Mouse (Mus musculus) C2C12 (cell line): ENCODE data around the gene H2-Eb1.

Source experiments
- CEBPB ChIP-seq: IDR thresholded peaks from one replicate; pipeline ENCODE4 v1.6.1; 2011; ENCODE audit warnings: low read depth, mild to moderate bottlenecking, control low read depth, moderate library complexity
- CTCF ChIP-seq: IDR thresholded peaks from one replicate; pipeline ENCODE4 v1.5.1; 2011; ENCODE audit not compliant: control insufficient read depth, insufficient read depth, insufficient read length
- FOSL1 ChIP-seq: IDR thresholded peaks from one replicate; pipeline ENCODE4 v1.8.0; 2011; ENCODE audit warnings: mild to moderate bottlenecking, low read length; ENCODE audit not compliant: poor library complexity, insufficient read depth, severe bottlenecking
- MAX ChIP-seq: IDR thresholded peaks from one replicate; pipeline ENCODE4 v1.6.1; 2011; ENCODE audit warnings: mild to moderate bottlenecking, control low read depth
- MYOD1 ChIP-seq: IDR thresholded peaks from one replicate; pipeline ENCODE4 v1.6.1; 2011; ENCODE audit warnings: low read depth; ENCODE audit not compliant: control insufficient read depth, insufficient read length
- MYOG ChIP-seq: IDR thresholded peaks from one replicate; pipeline ENCODE4 v1.6.1; 2011; ENCODE audit not compliant: control insufficient read depth, insufficient read length; ENCODE audit errors: extremely low read depth
- USF1 ChIP-seq: IDR thresholded peaks from one replicate; pipeline ENCODE4 v1.6.1; 2011; ENCODE audit warnings: low read depth, mild to moderate bottlenecking, control low read depth, moderate library complexity

DNA sequence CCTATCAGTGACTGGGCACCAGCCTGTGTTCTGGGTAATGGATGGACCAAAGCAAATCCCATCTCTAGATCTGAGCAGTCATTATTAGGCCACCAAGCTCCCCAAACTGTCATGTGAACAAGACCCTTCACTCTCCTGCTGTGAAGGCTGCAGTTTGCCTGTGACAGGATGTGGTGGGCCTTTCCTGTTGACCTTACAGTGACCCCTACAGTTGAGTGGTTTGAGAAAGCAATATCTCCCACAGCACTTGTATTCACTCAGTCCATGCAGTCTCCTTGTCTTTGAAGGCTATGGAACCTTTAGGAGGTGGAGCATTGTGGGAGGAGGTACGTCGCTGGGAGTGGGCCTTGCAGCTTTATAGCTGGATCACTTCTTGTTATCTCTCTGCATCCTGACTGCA is 24.1 kb downstream of the H2-Eb1 start:
- TF ChIP-seq MYOD1 (no peak), CTCF (no peak), USF1 (no peak), MAX (no peak), MYOG (no peak), CEBPB (no peak), FOSL1 (no peak)
